Mouse (Mus musculus) kidney, postnatal 4 days (tissue): Measurements from ENCODE around the gene Cnga4.
"Not testable (repeated sequence)": the region's sequence is repeated elsewhere in the genome, so short reads cannot be mapped to it uniquely, and the experiment has no call there.

Experiments
- DNase-seq, 2 experiments: peaks; one replicate each; pipeline ENCODE4 v3.0.0; 2021; ENCODE audit warnings: mixed read lengths in 2 of 2

The Cnga4 gene

DNA sequence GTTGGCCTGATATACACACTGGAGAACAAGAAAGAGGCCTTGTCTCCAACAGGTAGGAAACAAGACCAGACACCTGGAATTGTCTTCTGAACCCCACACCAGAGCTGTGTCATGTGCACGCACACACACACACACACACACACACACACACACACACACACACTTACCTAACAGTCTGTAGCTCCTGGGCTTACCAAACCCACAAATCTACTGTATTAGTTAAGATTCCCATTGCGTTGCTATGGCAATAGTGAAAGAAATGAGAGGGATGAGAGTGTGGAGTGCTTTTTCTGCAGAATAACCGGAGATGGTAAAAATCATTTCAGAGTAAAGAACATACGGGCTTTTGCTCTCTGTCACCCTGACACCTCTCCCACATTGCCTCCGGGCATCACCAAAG lies 13.7 kb downstream of the Cnga4 start:
- DNase-seq, result no peak

DNA sequence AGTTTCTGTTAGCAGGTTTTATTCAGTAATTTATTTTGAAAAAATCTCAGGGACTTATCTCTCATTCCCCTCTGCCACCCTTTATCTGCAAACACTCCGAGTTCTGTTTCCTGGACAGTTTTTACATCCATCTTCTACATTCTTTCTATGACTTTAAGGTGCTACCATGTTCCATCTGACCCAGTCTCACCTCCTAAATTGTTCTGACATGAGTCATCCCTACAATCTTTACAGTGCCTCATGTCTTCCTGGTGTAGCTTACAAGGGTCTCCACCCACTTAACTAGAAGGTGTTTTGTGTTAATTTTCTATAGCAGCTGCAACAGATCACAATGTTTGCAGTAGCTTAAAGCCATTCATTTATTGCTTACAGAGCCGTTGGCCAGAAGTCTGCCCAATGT lies 16.5 kb downstream of the Cnga4 start:
- no peak for DNase-seq

DNA sequence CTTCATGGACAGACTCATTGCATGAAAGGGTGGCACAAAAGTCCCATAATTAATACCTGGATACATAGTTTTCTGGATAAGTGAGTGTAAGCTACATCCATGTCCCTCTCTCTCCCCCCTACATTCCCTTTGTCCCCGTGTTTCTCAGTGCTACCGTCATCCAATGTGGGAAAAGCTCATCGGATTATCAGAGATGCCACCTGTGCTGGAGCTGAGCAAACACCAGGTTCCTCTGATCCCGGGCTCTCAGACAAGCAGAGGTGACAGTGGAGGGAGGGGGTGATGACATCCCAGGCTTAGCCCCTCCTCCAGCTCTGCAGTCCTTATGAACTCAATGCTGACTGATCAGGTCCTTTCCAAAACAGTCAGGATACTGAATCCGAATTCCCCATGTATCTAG lies 20.0 kb downstream of the Cnga4 start:
- DNase-seq, result no peak

DNA sequence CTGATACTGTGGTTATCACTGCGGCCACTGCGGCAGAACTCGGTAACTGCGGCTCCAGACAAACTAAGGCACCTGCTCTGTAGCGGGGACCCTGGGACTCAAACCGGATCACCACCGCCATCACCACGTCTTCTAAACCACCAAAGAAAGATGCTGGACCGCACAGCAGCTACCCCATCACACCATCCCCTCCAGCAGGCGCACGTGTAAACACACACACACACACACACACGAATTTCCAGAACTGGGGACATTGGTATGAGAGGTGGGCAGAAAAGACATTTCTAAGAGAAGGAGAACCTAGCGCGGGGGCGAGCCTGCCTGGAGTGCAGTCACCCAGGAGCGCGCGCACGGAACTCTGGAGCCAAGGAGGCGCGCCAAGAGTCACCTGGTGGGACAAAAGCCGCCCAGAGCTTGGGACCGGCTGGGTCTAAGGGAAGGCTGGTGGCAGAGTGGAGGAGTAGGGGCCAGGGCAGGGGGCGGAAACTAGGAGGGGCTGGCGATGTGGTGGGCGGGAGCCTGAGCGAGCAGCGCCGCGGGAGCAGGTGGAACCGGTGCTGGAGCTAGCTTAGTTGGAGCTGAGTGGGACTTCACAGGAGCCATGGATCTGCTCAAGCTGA lies 21.2 kb downstream of the Cnga4 start, which contains the start of gene Cckbr:
Cckbr (plus strand) TSS at position 308 of the 620 bp plus-strand sequence.
- DNase-seq, result peak; percentile 42 to 53

DNA sequence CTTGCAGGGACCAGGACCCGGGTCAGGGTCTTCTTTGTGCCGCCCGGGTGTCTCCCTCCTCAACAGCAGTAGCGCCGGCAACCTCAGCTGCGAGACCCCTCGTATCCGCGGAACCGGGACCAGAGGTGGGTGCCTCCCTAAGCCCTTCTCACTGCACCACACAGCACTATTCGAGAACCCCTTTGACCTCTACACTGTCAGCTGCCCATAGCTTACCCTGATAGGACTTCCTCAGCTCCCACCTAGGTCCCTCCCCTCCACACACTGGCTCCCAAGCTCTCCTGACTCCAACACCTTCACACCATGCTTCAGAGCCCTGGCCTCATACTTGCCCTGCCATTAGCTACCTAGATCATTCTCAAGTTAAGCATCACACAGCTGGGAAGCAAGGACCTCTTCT lies 21.7 kb downstream of the Cnga4 start:
- DNase-seq, result no peak

DNA sequence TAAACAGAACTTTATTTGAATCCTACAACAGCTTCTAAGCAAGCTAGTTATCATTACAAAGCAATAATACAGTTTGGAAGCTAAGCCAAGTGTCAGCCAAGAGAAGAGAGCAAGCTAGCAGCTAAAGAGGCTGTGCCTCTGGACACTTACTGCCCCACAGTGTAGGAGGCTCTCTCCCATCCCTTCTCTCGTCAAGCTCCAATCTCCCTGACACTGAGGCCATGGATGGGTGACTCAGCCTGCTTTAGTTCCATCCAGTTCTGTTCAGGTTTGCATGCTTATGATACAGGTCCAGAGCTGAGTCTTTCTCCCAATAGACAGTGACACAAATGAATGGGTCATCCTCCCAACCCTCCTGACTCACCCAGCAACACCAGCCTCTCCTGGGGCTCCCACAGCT lies 27.7 kb downstream of the Cnga4 start:
- DNase-seq, result no peak

DNA sequence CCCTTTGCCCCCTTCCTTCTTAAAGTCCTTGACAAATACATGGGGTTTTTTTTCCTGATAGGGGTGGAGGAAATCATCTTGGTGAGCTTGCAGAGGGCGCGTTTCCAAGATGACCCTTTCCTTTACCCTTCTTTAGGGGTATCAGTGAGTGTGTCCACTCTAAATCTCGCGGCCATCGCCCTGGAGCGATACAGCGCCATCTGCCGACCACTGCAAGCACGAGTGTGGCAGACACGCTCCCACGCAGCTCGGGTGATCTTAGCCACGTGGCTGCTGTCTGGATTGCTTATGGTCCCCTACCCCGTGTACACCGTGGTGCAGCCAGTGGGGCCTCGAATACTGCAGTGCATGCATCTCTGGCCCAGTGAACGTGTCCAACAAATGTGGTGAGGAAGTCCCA lies 29.5 kb downstream of the Cnga4 start:
- DNase-seq, result no peak

DNA sequence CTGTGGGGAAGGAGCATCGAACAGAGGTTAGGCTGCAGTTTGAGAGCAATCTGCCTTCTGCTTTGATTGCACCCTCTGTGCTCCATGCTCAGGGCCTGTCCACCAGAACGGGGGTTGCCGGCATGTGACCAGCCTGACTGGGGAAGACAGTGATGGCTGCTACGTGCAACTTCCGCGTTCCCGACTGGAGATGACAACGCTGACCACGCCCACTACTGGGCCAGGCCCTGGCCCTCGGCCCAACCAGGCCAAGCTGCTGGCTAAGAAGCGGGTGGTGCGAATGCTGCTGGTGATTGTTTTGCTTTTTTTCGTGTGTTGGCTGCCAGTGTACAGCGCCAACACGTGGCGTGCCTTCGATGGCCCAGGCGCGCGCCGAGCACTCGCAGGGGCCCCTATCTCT lies 30.4 kb downstream of the Cnga4 start:
- no peak for DNase-seq

DNA sequence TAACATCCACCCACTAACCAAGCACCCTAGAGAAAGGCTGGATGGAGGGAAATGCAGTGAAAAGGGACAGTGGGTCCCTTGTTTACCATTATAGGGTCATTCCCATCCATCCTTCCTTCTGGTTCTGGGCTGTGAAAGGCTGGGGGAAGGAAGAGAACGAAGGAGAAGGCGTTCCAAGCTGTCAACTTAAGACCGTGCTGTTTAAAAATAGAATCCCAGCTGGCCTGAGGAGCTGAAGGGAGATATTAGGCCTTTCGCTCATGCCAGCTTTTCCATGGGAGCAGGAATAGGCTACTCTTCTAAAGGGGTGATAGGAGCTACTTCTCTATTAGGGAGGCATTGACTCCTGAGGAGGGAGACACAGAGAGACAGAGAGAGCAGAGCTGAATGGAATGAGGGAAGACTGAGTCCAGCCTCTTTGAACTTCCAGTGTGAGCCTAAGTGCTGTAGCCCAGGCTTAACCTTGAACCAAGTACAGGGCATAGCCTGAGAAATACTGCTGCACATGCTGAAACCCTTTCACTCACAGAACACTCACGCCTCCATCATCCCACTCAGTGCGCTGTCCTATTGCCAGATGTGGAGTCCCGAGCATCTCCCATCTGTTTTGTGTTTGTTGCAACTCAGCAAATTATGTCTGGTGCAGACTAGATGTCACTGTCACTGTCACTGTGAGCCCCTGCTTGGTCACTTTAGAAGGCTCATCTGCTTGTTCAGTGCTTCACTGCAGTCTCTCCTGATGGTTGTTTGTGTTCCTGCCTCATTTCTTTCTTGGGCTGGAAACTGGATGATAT lies 33.8 kb downstream of the Cnga4 start:
- DNase-seq, result no peak

DNA sequence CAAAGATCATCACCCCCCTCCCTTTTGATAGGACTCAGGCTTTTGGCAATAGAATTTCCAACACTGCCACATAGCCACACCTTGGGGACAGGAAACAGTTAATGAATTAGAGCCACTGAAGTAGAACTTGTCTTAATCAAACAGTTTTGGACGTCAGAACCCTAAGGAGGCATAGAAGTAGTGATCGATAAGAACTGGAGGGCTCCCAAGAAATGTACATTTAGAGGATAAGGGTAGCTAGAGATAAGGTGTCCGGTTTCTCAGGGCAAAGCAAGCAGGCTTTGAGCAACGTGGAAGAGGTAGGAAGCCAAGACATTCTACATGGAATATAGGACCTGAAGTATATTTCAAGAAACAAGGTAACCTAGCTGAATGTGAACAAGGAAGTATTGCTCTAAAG lies 37.1 kb downstream of the Cnga4 start:
- DNase-seq, result no peak

DNA sequence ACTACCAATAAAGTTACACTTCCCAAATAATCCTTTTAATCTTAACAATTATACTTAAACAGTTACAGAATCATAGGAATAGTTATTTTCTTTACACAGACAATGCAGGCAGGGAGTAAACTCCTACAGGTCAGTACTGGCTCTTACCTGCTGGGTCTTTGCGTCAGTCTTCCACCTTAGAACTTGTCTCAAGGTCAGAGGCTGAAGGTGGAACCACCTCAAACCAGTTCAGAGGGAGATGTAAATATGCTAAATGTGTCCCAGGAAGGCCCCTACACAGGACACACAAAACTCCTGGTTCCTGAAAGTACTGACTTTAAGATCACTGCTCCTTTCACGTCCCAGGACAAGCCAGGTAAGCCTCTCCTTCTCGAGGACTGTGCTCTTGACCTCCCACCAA lies 40.7 kb downstream of the Cnga4 start:
- no peak for DNase-seq

DNA sequence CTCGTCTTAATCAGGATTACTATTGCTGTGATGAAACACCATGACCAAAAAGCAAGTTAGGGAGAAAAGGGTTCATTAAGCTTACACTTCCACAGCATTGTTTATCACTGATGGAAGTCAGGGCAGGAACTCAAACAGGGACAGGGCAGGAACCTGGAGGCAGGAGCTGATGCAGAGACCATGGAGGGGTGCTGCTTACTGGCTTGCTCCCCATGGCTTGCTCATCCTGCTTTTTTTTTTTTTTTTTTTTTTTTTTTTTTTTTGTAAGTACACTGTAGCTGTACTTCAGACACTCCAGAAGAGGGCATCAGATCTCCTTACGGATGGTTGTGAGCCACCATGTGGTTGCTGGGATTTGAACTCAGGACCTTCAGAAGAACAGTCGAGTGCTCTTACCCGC lies 49.0 kb downstream of the Cnga4 start:
- not testable (repeated sequence) for DNase-seq
